Mouse (Mus musculus) lung, embryonic 14.5 days (tissue): ENCODE data around the gene Phf5a. TPM values are rescaled to one million over a fixed set of nuclear protein-coding genes. Genes with fewer than 3 reads are reported as not detected.
A peak's percentile ranks its signal among the peaks of the same experiment; 100 is the strongest.

Experiments used
- ATAC-seq: fragments of 200-750 bp; cut with Nextera tagmentation; 2 replicates; pipeline ENCODE4 v1.8.0; 2017; ENCODE audit warnings: mild to moderate bottlenecking, moderate TSS enrichment, moderate library complexity; ENCODE audit not compliant: insufficient read depth
- DNase-seq: peaks from one replicate; pipeline ENCODE4 v3.0.0-alpha.2; 2015
- H3K27ac ChIP-seq: fragments of 300-500 bp; sonication (generic); 2 replicates; pipeline ENCODE4 v1.5.1; 2014; ENCODE audit warnings: low read depth, mild to moderate bottlenecking, moderate library complexity
- H3K27me3 ChIP-seq: fragments of 300-500 bp; sonication (generic); 2 replicates; pipeline ENCODE4 v1.6.1; 2014; ENCODE audit warnings: low read length, control low read depth; ENCODE audit not compliant: insufficient read depth
- H3K36me3 ChIP-seq: fragments of 300-500 bp; sonication (generic); 2 replicates; pipeline ENCODE4 v1.6.1; 2014; ENCODE audit warnings: control low read depth; ENCODE audit not compliant: insufficient read depth
- H3K4me1 ChIP-seq: fragments of 300-500 bp; sonication (generic); 2 replicates; pipeline ENCODE4 v1.6.1; 2014; ENCODE audit warnings: antibody characterized with exemption, control low read depth; ENCODE audit not compliant: insufficient read depth
- H3K4me2 ChIP-seq: fragments of 300-500 bp; sonication (generic); 2 replicates; pipeline ENCODE4 v1.6.1; 2014; ENCODE audit warnings: mild to moderate bottlenecking
- H3K4me3 ChIP-seq: fragments of 300-500 bp; sonication (generic); 2 replicates; pipeline ENCODE4 v1.5.1; 2014; ENCODE audit warnings: low read depth, low read length
- H3K9ac ChIP-seq: fragments of 300-500 bp; sonication (generic); 2 replicates; pipeline ENCODE4 v1.6.1; 2014
- H3K9me3 ChIP-seq: fragments of 300-500 bp; sonication (generic); 2 replicates; pipeline ENCODE4 v1.6.1; 2016; ENCODE audit warnings: low read depth, low read length, control low read depth
- CTCF ChIP-seq: IDR thresholded peaks from 2 replicates; pipeline ENCODE4 v1.5.1; 2016; ENCODE audit warnings: antibody characterized with exemption, low read depth
- WGBS: fragments of 180-500 bp; shearing (Covaris S2); extraction: QIAGEN DNeasy Blood & Tissue Kit; methylation state at CpG from one replicate; pipeline ENCODE4 v1.1.7; 2014; 5-methylcytosine and 5-hydroxymethylcytosine counted together
- polyA plus RNA-seq: library from polyadenylated mRNA; unstranded; fragments of >200 nt; fragmentation: Nextera tagmentation; extraction: Ambion mirVana; gene quantifications from 2 replicates; pipeline ENCODE4 v1.2.1, GENCODE M21; 2014

Gene Phf5a
- polyA plus RNA-seq, 1 experiment from 2014 or later, result 220 TPM

- Histone ChIP-seq H3K4me1 (no peaks in the 10 kb centered on the region), H3K9ac (no peak overlapping the region), H3K9me3 (no peaks in the 10 kb centered on the region), H3K27me3 (no peaks in the 10 kb centered on the region), H3K36me3 (peaks cover 55% of the 10 kb centered on the region), H3K4me2 (no peak overlapping the region), H3K27ac (no peak overlapping the region), H3K4me3 (no peak overlapping the region)
- TF ChIP-seq CTCF, result no peak
- ATAC-seq, result no peak
- DNase-seq, result no peak
- 87% methylated on average over 5 of the region's 5 CpGs for WGBS
These were observed 23.9 kb downstream of the Phf5a start for GRCm38 (mm10) chr15:81847861-81848260.

DNA sequence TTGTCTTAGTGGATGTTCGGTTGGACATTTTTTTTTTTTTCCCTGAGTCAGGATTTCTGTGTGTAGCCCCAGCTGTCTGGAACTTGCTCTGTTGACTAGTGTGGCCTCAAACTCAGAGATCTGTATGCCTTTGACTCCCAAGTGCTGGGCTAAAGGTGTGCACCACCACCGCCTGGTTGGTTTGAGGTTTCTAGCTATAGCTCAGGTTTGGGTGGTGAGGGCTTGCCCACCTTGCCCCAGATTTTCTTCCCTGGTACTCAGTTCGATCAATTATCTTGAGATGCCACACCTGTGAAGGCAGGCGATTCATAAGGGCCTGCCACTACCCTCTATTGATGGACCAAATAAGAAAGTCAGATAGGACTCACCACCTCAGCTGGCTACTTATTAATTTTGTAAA, 24.6 kb downstream of the Phf5a start:
- H3K4me3 ChIP-seq, result no peak overlapping the region
- no peaks in the 10 kb centered on the region for H3K27me3 ChIP-seq
- DNase-seq, result no peak
- ATAC-seq, result no peak
- H3K27ac ChIP-seq, result no peak overlapping the region
- WGBS, result 87% methylated on average over 4 of the region's 4 CpGs
- H3K9ac ChIP-seq, result no peak overlapping the region
- no peaks in the 10 kb centered on the region for H3K4me1 ChIP-seq
- no peaks in the 10 kb centered on the region for H3K9me3 ChIP-seq
- no peak overlapping the region for H3K4me2 ChIP-seq
- no peak for TF ChIP-seq CTCF
- H3K36me3 ChIP-seq, result peaks cover 48% of the 10 kb centered on the region

DNA sequence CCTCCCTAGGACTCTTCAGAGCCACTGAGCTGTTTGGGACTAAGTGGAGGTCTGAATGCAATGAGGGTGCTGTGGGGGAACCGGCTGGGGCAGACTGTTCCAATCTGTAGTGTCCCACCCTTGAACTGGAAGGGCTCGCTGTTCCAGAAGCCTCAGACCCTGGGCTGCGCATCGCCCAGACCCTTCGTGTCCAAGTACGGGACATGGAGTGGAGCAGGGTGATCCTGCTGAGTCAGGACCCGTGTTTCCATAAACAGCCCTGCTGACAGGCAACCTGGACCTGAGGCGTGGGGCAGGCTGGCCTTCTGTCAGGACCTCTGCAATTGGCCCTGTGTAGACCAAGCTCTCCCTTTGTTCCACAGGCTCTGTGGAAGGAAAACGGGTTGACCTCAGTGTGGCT, 25.0 kb downstream of the Phf5a start:
- H3K4me2 ChIP-seq, result no peak overlapping the region
- peaks cover 44% of the 10 kb centered on the region for H3K36me3 ChIP-seq
- ATAC-seq (no peak), DNase-seq (no peak)
- no peak overlapping the region for H3K27ac ChIP-seq
- no peak for TF ChIP-seq CTCF
- H3K4me3 ChIP-seq, result no peak overlapping the region
- no peaks in the 10 kb centered on the region for H3K27me3 ChIP-seq
- WGBS, result 76% methylated on average over 9 of the region's 9 CpGs
- H3K4me1 ChIP-seq, result no peaks in the 10 kb centered on the region
- no peak overlapping the region for H3K9ac ChIP-seq
- H3K9me3 ChIP-seq, result no peaks in the 10 kb centered on the region

DNA sequence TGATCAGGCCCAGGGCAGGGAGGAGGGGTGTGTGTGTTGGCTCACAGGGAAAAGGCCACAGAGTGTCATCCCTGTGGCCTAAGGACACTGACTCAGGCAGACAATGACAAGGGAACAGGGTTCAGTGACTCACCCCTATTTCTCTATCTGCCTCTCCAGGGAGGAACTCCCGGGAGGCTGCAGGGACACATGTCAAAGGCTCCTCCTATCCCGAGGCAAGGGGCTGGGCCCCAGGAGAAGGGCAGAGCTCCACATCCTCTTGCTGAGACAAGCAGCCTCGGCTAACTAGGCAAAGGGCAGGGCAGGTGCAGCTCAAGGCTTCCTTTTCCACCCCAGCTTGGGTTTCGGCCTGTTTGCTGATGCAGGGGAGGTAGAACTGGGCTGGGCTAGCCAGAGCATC, 26.0 kb downstream of the Phf5a start:
- Histone ChIP-seq H3K27ac (no peak overlapping the region), H3K4me3 (no peak overlapping the region), H3K9me3 (no peaks in the 10 kb centered on the region), H3K9ac (no peak overlapping the region), H3K36me3 (peaks cover 34% of the 10 kb centered on the region), H3K4me2 (no peak overlapping the region), H3K27me3 (no peaks in the 10 kb centered on the region), H3K4me1 (no peaks in the 10 kb centered on the region)
- TF ChIP-seq CTCF, result no peak
- 28% methylated on average over 4 of the region's 4 CpGs for WGBS
- no peak for ATAC-seq
- peak; percentile 9 for DNase-seq

DNA sequence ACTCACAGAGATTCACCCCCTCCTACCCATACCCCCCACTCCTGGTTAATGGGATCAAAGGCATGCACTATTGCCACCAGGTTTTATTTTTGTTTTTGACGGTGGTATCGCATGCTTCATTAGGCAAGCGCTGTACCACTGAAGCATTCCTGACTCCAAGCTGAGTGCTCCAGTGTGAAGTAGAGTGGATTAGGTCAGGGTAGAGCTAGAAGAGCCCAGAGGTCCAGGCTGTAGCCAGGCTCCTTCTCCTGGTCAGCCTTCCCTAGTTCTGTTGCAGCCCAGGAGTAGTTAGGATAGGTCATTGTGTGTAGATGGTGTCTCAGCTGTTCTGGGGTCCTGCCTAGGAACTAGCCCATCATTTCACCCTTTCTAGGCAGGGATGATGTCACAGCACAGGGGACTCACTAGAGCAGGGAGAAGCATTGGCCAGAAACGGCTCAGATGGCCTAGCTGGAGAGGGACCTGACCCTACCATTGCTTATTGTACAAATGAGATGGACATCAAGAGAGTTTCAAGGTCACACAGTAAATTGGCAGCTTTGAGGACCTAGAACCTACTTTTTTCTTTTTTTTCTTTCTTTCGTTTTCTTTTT, 26.6 kb downstream of the Phf5a start:
- ATAC-seq (no peak), DNase-seq (no peak)
- no peak overlapping the region for H3K9ac ChIP-seq
- no peak overlapping the region for H3K4me3 ChIP-seq
- no peaks in the 10 kb centered on the region for H3K27me3 ChIP-seq
- no peak overlapping the region for H3K27ac ChIP-seq
- H3K4me2 ChIP-seq, result no peak overlapping the region
- no peak for TF ChIP-seq CTCF
- no peaks in the 10 kb centered on the region for H3K9me3 ChIP-seq
- peaks cover 28% of the 10 kb centered on the region for H3K36me3 ChIP-seq
- WGBS, result 75% methylated on average over 5 of the region's 5 CpGs
- H3K4me1 ChIP-seq, result no peaks in the 10 kb centered on the region

- H3K36me3 ChIP-seq, result peaks cover 6% of the 10 kb centered on the region; the same call in 1 of the 2 replicates
- no peak for TF ChIP-seq CTCF
- DNase-seq (no peak), ATAC-seq (no peak)
- no peaks in the 10 kb centered on the region for H3K9me3 ChIP-seq
- H3K9ac ChIP-seq, result no peak overlapping the region
- no peaks in the 10 kb centered on the region for H3K4me1 ChIP-seq
- 81% methylated on average over 7 of the region's 7 CpGs for WGBS
- H3K27ac ChIP-seq, result no peak overlapping the region
- no peak overlapping the region for H3K4me3 ChIP-seq
- no peak overlapping the region for H3K4me2 ChIP-seq
- no peaks in the 10 kb centered on the region for H3K27me3 ChIP-seq
These were observed 29.4 kb downstream of the Phf5a start for GRCm38 (mm10) chr15:81842275-81842674.

- Histone ChIP-seq H3K4me2 (no peak overlapping the region), H3K9ac (no peak overlapping the region), H3K27ac (no peak overlapping the region), H3K4me3 (no peak overlapping the region), H3K9me3 (no peaks in the 10 kb centered on the region), H3K36me3 (no peaks in the 10 kb centered on the region), H3K4me1 (no peaks in the 10 kb centered on the region), H3K27me3 (no peaks in the 10 kb centered on the region)
- 81% methylated on average over 7 of the region's 7 CpGs for WGBS
- no peak for DNase-seq
- TF ChIP-seq CTCF, result no peak
- ATAC-seq, result no peak
These were observed 31.4 kb downstream of the Phf5a start for GRCm38 (mm10) chr15:81840306-81840705.
